Mouse (Mus musculus) liver, embryonic 14.5 days (tissue): Measurements from ENCODE around the gene Car1.
"Not testable (repeated sequence)": the region's sequence is repeated elsewhere in the genome, so short reads cannot be mapped to it uniquely, and the experiment has no call there.

Experiments used
- CTCF ChIP-seq: IDR thresholded peaks from 2 replicates; pipeline ENCODE4 v1.5.1; 2016; ENCODE audit warnings: antibody characterized with exemption, low read depth, control low read depth
- EP300 ChIP-seq: IDR thresholded peaks from 2 replicates; pipeline ENCODE4 v1.6.1; 2016; ENCODE audit warnings: antibody characterized with exemption, low read depth

DNA sequence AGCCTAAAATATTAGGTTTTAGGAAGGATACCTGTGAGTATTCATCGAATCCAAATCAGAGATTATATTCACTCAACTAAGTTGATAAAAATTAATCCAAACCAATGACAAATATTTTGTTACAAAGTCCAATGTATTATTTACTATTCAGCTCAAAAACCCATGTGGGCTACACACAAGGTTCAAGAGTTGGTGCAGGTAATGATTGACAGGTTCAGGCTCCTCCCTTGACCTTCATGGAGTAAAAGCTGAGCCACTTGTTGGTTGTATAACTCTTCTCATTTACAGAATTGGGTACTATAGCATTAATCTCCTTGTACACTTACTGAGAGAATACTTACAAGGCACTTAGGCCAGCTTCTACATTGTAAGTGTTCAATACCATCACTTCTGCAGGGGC lies 80.7 kb downstream of the Car1 start:
- TF ChIP-seq CTCF, EP300: not testable (repeated sequence)
